In genomic region chr11:68355561-68355960, GRCm38 (mm10) we compare ENCODE assay signal across 25 mouse cellular contexts. TPM values are rescaled to one million over a fixed set of nuclear protein-coding genes. Genes with fewer than 3 reads are reported as not detected.
A peak's percentile ranks its signal among the peaks of the same experiment; 100 is the strongest.
DNase-seq lines count a peak whose midpoint lies in the region; ATAC-seq and TF ChIP-seq lines count a peak whose summit lies in the region.
"Had no signal": no experiment of that assay in that cellular context is flagged by ENCODE, and none has a peak within 500 bp of the region (broad histone marks: within the 10 kb centered on the region; RNA-seq: fewer than 3 reads in every experiment).

No protein-coding gene starts in this region.

- H3K27ac ChIP-seq in hindbrain, embryonic 14.5 days, result no peak overlapping the region
- no peak overlapping the region for H3K27ac ChIP-seq in hindbrain, embryonic 10.5 days
- H3K27ac ChIP-seq: forebrain, embryonic 15.5 days; hindbrain, embryonic 15.5 days; kidney, embryonic 15.5 days; layer of hippocampus, adult 2 months; left cerebral cortex, adult 2 months; liver, embryonic 12.5 days; midbrain, embryonic 12.5 days had no signal

- TF ChIP-seq CTCF in brain, embryonic 14.5 days (IDR thresholded peaks at IDR 0.05; ENCODE audit: borderline replicate concordance, extremely low read depth, insufficient read depth, insufficient read length), result no peak

- no peak overlapping the region for H3K4me2 ChIP-seq in hindbrain, embryonic 14.5 days (replicated peaks)
- H3K4me2 ChIP-seq: forebrain, embryonic 15.5 days; heart, embryonic 11.5 days; hindbrain, embryonic 15.5 days; kidney, embryonic 15.5 days; liver, embryonic 12.5 days; midbrain, embryonic 12.5 days had no signal

- no peak overlapping the region for H3K4me3 ChIP-seq in hindbrain, embryonic 14.5 days (replicated peaks; ENCODE audit: low read length)
- no peak overlapping the region for H3K4me3 ChIP-seq in hindbrain, embryonic 10.5 days
- H3K4me3 ChIP-seq: forebrain, embryonic 15.5 days; hindbrain, embryonic 15.5 days; kidney, embryonic 15.5 days; layer of hippocampus, adult 2 months; left cerebral cortex, adult 2 months; liver, embryonic 12.5 days; midbrain, embryonic 12.5 days had no signal

- no peaks in the 10 kb centered on the region for H3K9me3 ChIP-seq in hindbrain, embryonic 14.5 days (ENCODE audit: control insufficient read depth, low read length)
- peaks cover 4% of the 10 kb centered on the region; the same call in 1 of the 2 replicates for H3K9me3 ChIP-seq in hindbrain, embryonic 10.5 days
- H3K9me3 ChIP-seq: forebrain, embryonic 15.5 days; hindbrain, embryonic 15.5 days; kidney, embryonic 15.5 days; liver, embryonic 12.5 days had no signal

- no peak for TF ChIP-seq POLR2A in brain, embryonic 14.5 days (IDR thresholded peaks at IDR 0.05; ENCODE audit: borderline replicate concordance, extremely low read depth, insufficient read depth, insufficient read length, poor library complexity, severe bottlenecking)

- H3K27me3 ChIP-seq in hindbrain, embryonic 14.5 days (ENCODE audit: control insufficient read depth, insufficient read depth, low read length), result no peaks in the 10 kb centered on the region
- no peaks in the 10 kb centered on the region for H3K27me3 ChIP-seq in hindbrain, embryonic 10.5 days (ENCODE audit: insufficient read depth, poor library complexity, severe bottlenecking)
- H3K27me3 ChIP-seq: forebrain, embryonic 15.5 days; hindbrain, embryonic 15.5 days; kidney, embryonic 15.5 days; midbrain, embryonic 12.5 days; Patski had no signal

- H3K9ac ChIP-seq in hindbrain, embryonic 14.5 days, result no peak overlapping the region
- H3K9ac ChIP-seq: forebrain, embryonic 15.5 days; hindbrain, embryonic 15.5 days; kidney, embryonic 15.5 days; liver, embryonic 12.5 days; liver, postnatal 0 days; midbrain, embryonic 12.5 days had no signal

- H3K36me3 ChIP-seq in hindbrain, embryonic 14.5 days (replicated peaks; ENCODE audit: control insufficient read depth, insufficient read depth), result no peaks in the 10 kb centered on the region
- H3K36me3 ChIP-seq in hindbrain, embryonic 10.5 days, result peaks cover 53% of the 10 kb centered on the region
- H3K36me3 ChIP-seq: forebrain, embryonic 15.5 days; hindbrain, embryonic 15.5 days; kidney, embryonic 15.5 days; liver, embryonic 12.5 days; midbrain, embryonic 12.5 days had no signal

- peak; percentile 41 for DNase-seq in hindbrain, embryonic 14.5 days (ENCODE audit: low spot score)
- DNase-seq in hindbrain, embryonic 10.5 days (ENCODE audit: low spot score), result no peak
- DNase-seq in brain, embryonic 14.5 days (ENCODE audit: low read depth), result peak; percentile 35
- DNase-seq in cerebellum, adult 8-10 months, result peak; percentile 15
- peak; percentile 38 to 66 for DNase-seq in cerebellum, postnatal 25 days
- DNase-seq in ovary, postnatal 36 days (ENCODE audit: low spot score), result no peak
- DNase-seq in testis, postnatal 14 days (ENCODE audit: low spot score), result no peak
- DNase-seq: adrenal gland, postnatal 14 days; gastrocnemius, postnatal 25 days; heart, adult 11 months; heart, postnatal 36 days; kidney, adult 18-20 months; liver, postnatal 0 days; lung, postnatal 36 days; right cerebral cortex, postnatal 4 days; thymus, postnatal 4 days had no signal

- H3K4me1 ChIP-seq in hindbrain, embryonic 14.5 days (replicated peaks; ENCODE audit: control insufficient read depth, insufficient read depth, low read length), result 0 out of 2 replicates have a peak, but pooled peaks cover 4% of the 10 kb centered on the region
- H3K4me1 ChIP-seq in hindbrain, embryonic 10.5 days (replicated peaks), result peaks cover 9% of the 10 kb centered on the region; the same call in 1 of the 2 replicates
- H3K4me1 ChIP-seq: kidney, embryonic 15.5 days; liver, embryonic 12.5 days had no signal

- ATAC-seq in hindbrain, embryonic 14.5 days (ENCODE audit: low FRiP score), result no peak
- ATAC-seq: forebrain, embryonic 15.5 days; liver, embryonic 12.5 days; liver, postnatal 0 days; Patski had no signal

- 61% methylated on average over 8 of the region's 8 CpGs for WGBS in hindbrain, embryonic 14.5 days
- WGBS in hindbrain, embryonic 10.5 days, result 76% methylated on average over 8 of the region's 8 CpGs

RNA-seq across cellular contexts. Expression of gene Ntn1, which starts 45.1 kb away (rescaled TPM):
- polyA plus RNA-seq in hindbrain, embryonic 14.5 days (2014; fragmentation: Nextera tagmentation; extraction: Ambion mirVana), result 13.1 and 14.1 TPM in 2 replicates
- polyA plus RNA-seq in hindbrain, embryonic 10.5 days (2016; fragmentation: Nextera tagmentation; extraction: Ambion mirVana), result 18.2 and 23.7 TPM in 2 replicates
- 31.4 and 62.8 TPM in 2 replicates for polyA plus RNA-seq in brain, embryonic 14.5 days (2012; rRNA removed)

Comparison
In these comparisons a context has a peak if more than half of its experiments do, and no peak if none do; other contexts are left out.
1. DNase-seq: peak in hindbrain, embryonic 14.5 days (single experiment), brain, embryonic 14.5 days (single experiment), cerebellum, adult 8-10 months (single experiment) and cerebellum, postnatal 25 days (2 of 2); none in hindbrain, embryonic 10.5 days (single experiment), ovary, postnatal 36 days (single experiment) and testis, postnatal 14 days (single experiment).